Comparison of ENCODE assay signal across 18 mouse cellular contexts in genomic region chr10:46269710-46270109, GRCm38 (mm10).
"Had no signal": no experiment of that assay in that cellular context is flagged by ENCODE, and none has a peak within 500 bp of the region (broad histone marks: within the 10 kb centered on the region; RNA-seq: fewer than 3 reads in every experiment).

No protein-coding gene starts in this region.

- H3K4me2 ChIP-seq: liver, embryonic 15.5 days; lung, embryonic 15.5 days; midbrain, embryonic 13.5 days; neural tube, embryonic 12.5 days; stomach, embryonic 15.5 days had no signal

- H3K9ac ChIP-seq: liver, embryonic 15.5 days; liver, postnatal 0 days; lung, embryonic 15.5 days; midbrain, embryonic 13.5 days; neural tube, embryonic 12.5 days; stomach, embryonic 15.5 days had no signal

- H3K36me3 ChIP-seq: liver, embryonic 15.5 days; lung, embryonic 15.5 days; midbrain, embryonic 13.5 days; neural tube, embryonic 12.5 days; stomach, embryonic 15.5 days had no signal

- DNase-seq: liver, postnatal 0 days; lung, adult 2 months; lung, postnatal 14 days; lung, postnatal 36 days; right cerebral cortex, postnatal 14 days; thymus, adult 2 months; thymus, postnatal 25 days; thymus, postnatal 4 days had no signal

- H3K27ac ChIP-seq: liver, embryonic 15.5 days; lung, embryonic 15.5 days; macrophage; midbrain, embryonic 13.5 days; neural tube, embryonic 12.5 days; stomach, embryonic 15.5 days; stomach, postnatal 0 days had no signal

- H3K27me3 ChIP-seq: liver, embryonic 15.5 days; lung, embryonic 15.5 days; megakaryocyte, embryonic 14.5 days; midbrain, embryonic 13.5 days; neural tube, embryonic 12.5 days; stomach, embryonic 15.5 days had no signal

- ATAC-seq: liver, postnatal 0 days; lung, postnatal 0 days; midbrain, embryonic 13.5 days; midbrain, embryonic 16.5 days had no signal

- H3K9me3 ChIP-seq: liver, embryonic 15.5 days; lung, embryonic 15.5 days; megakaryocyte, embryonic 14.5 days; midbrain, embryonic 13.5 days; neural tube, embryonic 12.5 days; stomach, embryonic 15.5 days had no signal

- H3K4me1 ChIP-seq: liver, embryonic 15.5 days; lung, embryonic 15.5 days; megakaryocyte, embryonic 14.5 days; midbrain, embryonic 13.5 days; neural tube, embryonic 12.5 days; stomach, embryonic 15.5 days had no signal

- H3K4me3 ChIP-seq: liver, embryonic 15.5 days; lung, embryonic 15.5 days; megakaryocyte, embryonic 14.5 days; midbrain, embryonic 13.5 days; neural tube, embryonic 12.5 days; stomach, embryonic 15.5 days had no signal
